10 mouse cellular contexts compared by ENCODE assay signal in genomic region chr16:85898391-85898790, GRCm38 (mm10). TPM values are rescaled to one million over a fixed set of nuclear protein-coding genes. Genes with fewer than 3 reads are reported as not detected.
DNase-seq lines count a peak whose midpoint lies in the region; ATAC-seq lines count a peak whose summit lies in the region.
"Had no signal": no experiment of that assay in that cellular context is flagged by ENCODE, and none has a peak within 500 bp of the region (broad histone marks: within the 10 kb centered on the region; RNA-seq: fewer than 3 reads in every experiment).

No protein-coding gene starts in this region.

- whole genome bisulfite sequencing in kidney, embryonic 16.5 days = 43% methylated on average over 4 of the region's 4 CpGs
- 75% methylated on average over 4 of the region's 4 CpGs for WGBS in neural tube, embryonic 15.5 days
- WGBS in intestine, embryonic 15.5 days = 60% methylated on average over 4 of the region's 4 CpGs

- peak overlapping the region; percentile 66 for H3K4me3 ChIP-seq in kidney, embryonic 16.5 days (ENCODE audit: low read length)
- H3K4me3 ChIP-seq in neural tube, embryonic 15.5 days (replicated peaks) = peak overlapping the region; percentile 49; the same call in 1 of the 2 replicates
- H3K4me3 ChIP-seq in intestine, embryonic 15.5 days (replicated peaks) = no peak overlapping the region
- H3K4me3 ChIP-seq: megakaryocyte, embryonic 14.5 days had no signal

- H3K36me3 ChIP-seq in kidney, embryonic 16.5 days (ENCODE audit: insufficient read depth, low read length) = no peaks in the 10 kb centered on the region
- no peaks in the 10 kb centered on the region for H3K36me3 ChIP-seq in neural tube, embryonic 15.5 days
- H3K36me3 ChIP-seq in intestine, embryonic 15.5 days = no peaks in the 10 kb centered on the region

- peaks cover 17% of the 10 kb centered on the region for H3K4me1 ChIP-seq in kidney, embryonic 16.5 days (ENCODE audit: insufficient read depth, low read length)
- peaks cover 26% of the 10 kb centered on the region for H3K4me1 ChIP-seq in neural tube, embryonic 15.5 days
- peaks cover 10% of the 10 kb centered on the region; the same call in 1 of the 2 replicates for H3K4me1 ChIP-seq in intestine, embryonic 15.5 days (replicated peaks)

- no peaks in the 10 kb centered on the region for H3K27me3 ChIP-seq in kidney, embryonic 16.5 days (ENCODE audit: insufficient read depth, low read length)
- H3K27me3 ChIP-seq in neural tube, embryonic 15.5 days (replicated peaks) = peaks cover 13% of the 10 kb centered on the region; the same call in 1 of the 2 replicates
- peaks cover 25% of the 10 kb centered on the region for H3K27me3 ChIP-seq in intestine, embryonic 15.5 days (replicated peaks)

- no peak overlapping the region; the same call in 1 of the 2 replicates for H3K27ac ChIP-seq in kidney, embryonic 16.5 days (ENCODE audit: low read length)
- H3K27ac ChIP-seq in neural tube, embryonic 15.5 days (replicated peaks) = no peak overlapping the region
- H3K27ac ChIP-seq in intestine, embryonic 15.5 days = no peak overlapping the region

- no peak for ATAC-seq in kidney, embryonic 16.5 days (ENCODE audit: low FRiP score, low TSS enrichment)
- no peak for ATAC-seq in neural tube, embryonic 15.5 days (ENCODE audit: low FRiP score)
- ATAC-seq in intestine, embryonic 15.5 days = no peak
- no peak for ATAC-seq in erythroid progenitor cell, adult 5-6 weeks (replicated peaks; ENCODE audit: low FRiP score, poor library complexity, severe bottlenecking)

- peak; percentile 98 for DNase-seq in heart, adult 11 months
- no peak for DNase-seq in heart, adult 8-10 months (ENCODE audit: low spot score)
- peak; percentile 18 for DNase-seq in gastrocnemius, postnatal 10 days
- no peak for DNase-seq in right cerebral cortex, postnatal 14 days
- DNase-seq: cerebellum, adult 11 months had no signal

- H3K4me2 ChIP-seq in kidney, embryonic 16.5 days (replicated peaks; ENCODE audit: low read depth, low read length) = peak overlapping the region; percentile 90
- H3K4me2 ChIP-seq in neural tube, embryonic 15.5 days = peak overlapping the region; percentile 88
- no peak overlapping the region for H3K4me2 ChIP-seq in intestine, embryonic 15.5 days (replicated peaks)

- H3K9me3 ChIP-seq in kidney, embryonic 16.5 days (ENCODE audit: low read length) = no peaks in the 10 kb centered on the region
- H3K9me3 ChIP-seq in neural tube, embryonic 15.5 days (replicated peaks) = no peaks in the 10 kb centered on the region
- H3K9me3 ChIP-seq in intestine, embryonic 15.5 days = no peaks in the 10 kb centered on the region

- H3K9ac ChIP-seq in kidney, embryonic 16.5 days (replicated peaks; ENCODE audit: low read length) = 0 out of 2 replicates have a peak overlapping the region, but pooled peaks have one; percentile 8
- no peak overlapping the region for H3K9ac ChIP-seq in neural tube, embryonic 15.5 days (replicated peaks)
- no peak overlapping the region for H3K9ac ChIP-seq in intestine, embryonic 15.5 days

RNA-seq across cellular contexts. Expression of gene Adamts5, which starts 3.2 kb away (rescaled TPM):
- total RNA-seq in heart, adult 8-10 months (2022) = 1 to 10 TPM; 5.6 to 7.9 (median 6.0) TPM
- 10 to 100 TPM; 10.9 to 13.3 TPM for total RNA-seq in gastrocnemius, postnatal 10 days (2021)
- polyA plus RNA-seq in kidney, embryonic 16.5 days (2015; fragmentation: Nextera tagmentation; extraction: Ambion mirVana) = 5.9 TPM in 2 replicates
- polyA plus RNA-seq in neural tube, embryonic 15.5 days (2015; fragmentation: Nextera tagmentation; extraction: Ambion mirVana) = 4.8 and 5.0 TPM in 2 replicates
- 1.6 and 1.8 TPM in 2 replicates for polyA plus RNA-seq in intestine, embryonic 15.5 days (2015; fragmentation: Nextera tagmentation; extraction: Ambion mirVana)
- total RNA-seq in erythroid progenitor cell, adult 5-6 weeks (2015; ENCODE audit: low replicate concordance) = not detected in 2 replicates
- 0.13 TPM in 1 of 2 replicates, not detected in the other for total RNA-seq in erythroid progenitor cell, adult 5-6 weeks (2017; ENCODE audit: low replicate concordance)

Comparison
In these comparisons a context has a peak if more than half of its experiments do, and no peak if none do; other contexts are left out.
1. DNase-seq: peak in heart, adult 11 months (single experiment) and gastrocnemius, postnatal 10 days (single experiment); none in heart, adult 8-10 months (single experiment) and right cerebral cortex, postnatal 14 days (single experiment).
2. RNA of gene Adamts5, which starts 3.2 kb away (total RNA-seq): 10.9 to 13.3 TPM in gastrocnemius, postnatal 10 days and 5.6 to 7.9 TPM in heart, adult 8-10 months; 0.13 TPM in erythroid progenitor cell, adult 5-6 weeks; every median in the first group is over 4 times any median in the second.